Mouse (Mus musculus) v-Abl transformed pro-B cells (cell line): ENCODE results near the gene Lsm14a.

Experiments
- in situ Hi-C, 2 experiments: fragments of 400-800 bp; cut with MboI; formaldehyde crosslinking; loops; one replicate each; pipeline ENCODE4 v1.15.1; 2025; ENCODE audit not compliant: unreplicated experiment in 2 of 2

Lsm14a gene

GRCm38 (mm10) chr7:34323351-34323750 lies 69.8 kb downstream of the Lsm14a start:
- in situ Hi-C loops, result no loop called here

DNA sequence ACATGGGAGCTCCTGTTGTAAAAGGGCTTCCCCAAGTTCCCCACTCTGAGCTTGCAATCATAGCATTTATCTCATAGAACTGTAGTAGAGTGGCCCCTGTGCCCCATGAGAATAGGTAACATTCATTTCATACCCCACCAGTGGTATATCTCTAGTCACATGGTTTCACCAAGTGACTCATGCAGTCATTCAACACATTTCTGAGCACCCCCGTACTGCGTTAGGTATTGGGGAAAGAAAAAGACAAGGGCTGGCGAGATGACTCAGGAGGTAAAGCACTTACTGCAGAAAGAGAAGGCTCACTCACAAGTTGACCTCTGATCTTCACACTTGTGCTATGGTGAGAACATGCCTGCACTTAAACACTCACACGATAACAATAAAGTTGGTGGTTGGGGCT lies 71.2 kb downstream of the Lsm14a start:
- in situ Hi-C loops, result no loop called here

GRCm38 (mm10) chr7:34321119-34321518 lies 72.0 kb downstream of the Lsm14a start:
- in situ Hi-C loops, result no loop called here

GRCm38 (mm10) chr7:34319957-34320356 lies 73.2 kb downstream of the Lsm14a start:
- in situ Hi-C loops, result no loop called here

DNA sequence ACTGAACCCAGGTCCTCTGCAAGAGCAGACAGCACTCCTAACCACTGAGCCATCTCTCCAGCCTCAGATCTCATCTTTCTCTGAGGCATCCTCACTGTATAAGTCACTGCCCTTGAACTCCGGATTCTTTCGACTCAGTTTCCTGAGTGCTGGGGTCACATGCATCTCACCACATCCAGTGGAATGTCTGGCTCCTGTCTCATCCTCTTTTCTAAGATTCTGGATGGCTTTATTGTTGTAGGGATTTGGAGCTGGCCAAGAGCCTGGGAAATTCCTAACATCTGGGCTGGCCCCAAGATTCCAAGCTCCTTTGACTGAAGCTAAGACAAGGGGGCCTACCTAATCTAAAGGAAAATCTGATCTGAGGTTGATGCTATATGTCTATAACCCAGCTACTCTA lies 74.0 kb downstream of the Lsm14a start:
- in situ Hi-C loops, result no loop called here

- in situ Hi-C loops, result no loop called here
Observed at GRCm38 (mm10) chr7:34317901-34318476, 75.1 kb downstream of the Lsm14a start.

GRCm38 (mm10) chr7:34313443-34313875 lies 79.7 kb downstream of the Lsm14a start, which contains the start of gene 4931406P16Rik:
4931406P16Rik (minus strand) TSS chr7:34313551.
- in situ Hi-C loops, result no loop called here

GRCm38 (mm10) chr7:34312786-34313442 lies 80.2 kb downstream of the Lsm14a start:
- in situ Hi-C loops, result no loop called here

DNA sequence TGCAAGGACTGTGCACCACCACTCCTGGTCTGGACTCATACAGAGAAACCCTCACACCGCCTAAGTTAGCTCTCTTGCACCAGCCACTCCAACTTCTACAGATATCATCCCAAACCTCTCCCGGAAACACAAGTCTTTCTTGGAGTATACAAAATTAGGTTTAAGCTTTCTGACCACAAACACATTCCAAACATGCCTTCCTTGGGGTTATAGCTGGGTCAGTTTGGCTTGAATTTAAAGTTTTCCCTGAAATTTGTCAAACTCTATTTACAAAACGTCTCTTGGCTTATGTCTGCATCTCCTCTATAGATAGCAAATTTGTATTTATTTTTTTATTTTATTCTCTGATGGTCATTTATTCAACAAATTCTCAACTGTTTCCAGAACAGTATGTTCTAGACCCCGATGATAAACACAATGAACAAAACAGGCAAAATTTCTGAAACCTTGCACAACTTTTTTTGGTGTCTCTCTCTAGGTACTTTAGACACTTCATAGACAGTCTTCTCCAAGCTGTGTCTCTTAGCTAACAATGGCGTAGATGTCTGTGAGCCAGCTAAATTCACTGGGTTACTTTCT lies 83.8 kb downstream of the Lsm14a start:
- in situ Hi-C loops, result loop anchor here in 1 of 2 experiments (5.0 kb wide), 1 partner anchor 57 kb away; the partner anchor contains the start of gene Gm6096

DNA sequence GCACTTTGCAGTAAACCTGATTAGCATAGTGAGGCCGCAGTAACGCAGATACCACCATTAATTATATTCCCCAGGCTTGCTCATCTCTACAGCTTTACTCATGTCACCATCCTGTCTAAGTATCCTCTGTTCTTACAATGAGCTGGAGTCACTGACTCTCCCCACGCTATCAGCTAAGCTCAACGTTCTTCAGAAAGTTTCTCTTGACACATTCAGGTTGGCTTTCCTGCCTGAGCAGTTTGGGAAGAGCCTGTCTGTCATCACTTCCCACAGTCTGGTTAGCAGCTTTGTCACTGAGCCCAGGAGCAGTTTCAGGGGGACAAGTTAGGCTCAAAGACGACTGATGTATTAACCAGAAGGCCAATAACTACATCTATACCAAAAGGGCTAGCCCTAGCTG lies 84.5 kb downstream of the Lsm14a start:
- in situ Hi-C loops, result loop anchor here in 1 of 2 experiments (5.0 kb wide), 1 partner anchor 56 kb away; the partner anchor contains the start of gene Gm6096

DNA sequence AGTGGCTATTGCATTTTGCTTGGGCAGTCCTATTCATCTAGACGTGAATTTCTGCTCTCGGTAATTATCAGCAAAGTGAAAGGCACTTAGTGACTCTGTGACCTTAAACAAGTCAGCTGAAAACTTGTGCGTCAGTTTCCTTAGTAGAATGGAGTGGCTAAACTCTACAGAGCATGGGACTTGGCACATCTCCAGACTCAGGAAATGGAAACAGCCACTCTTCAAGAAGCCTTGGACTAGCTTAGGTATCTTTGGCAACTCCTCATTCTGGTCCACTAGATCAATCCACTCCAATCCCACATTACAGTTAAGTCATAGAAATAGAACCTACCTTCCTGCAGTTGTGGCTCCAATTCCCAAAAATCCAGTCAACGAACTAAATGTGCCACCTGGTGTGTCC lies 87.7 kb downstream of the Lsm14a start:
- in situ Hi-C loops, result loop anchor here in 1 of 2 experiments (5.0 kb wide), 1 partner anchor 53 kb away; the partner anchor contains the start of gene Gm6096

DNA sequence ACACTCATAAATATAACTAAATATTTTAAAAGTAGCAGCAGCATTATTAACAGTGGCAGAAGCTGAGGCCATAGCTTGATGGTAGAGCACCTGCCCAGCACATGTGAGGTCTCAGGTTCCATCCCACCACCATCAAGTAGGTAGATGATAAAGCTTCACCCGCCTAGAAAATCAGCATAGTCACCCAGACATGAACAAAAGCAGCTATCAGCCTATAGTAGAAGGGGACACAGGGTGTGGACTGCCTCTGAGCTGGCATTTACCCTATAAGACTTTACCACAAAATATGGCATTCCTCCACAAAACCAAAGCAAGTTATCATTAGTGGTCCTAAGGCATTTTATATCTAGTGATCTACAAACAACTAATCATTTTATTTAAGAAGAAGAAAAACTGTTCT lies 90.5 kb downstream of the Lsm14a start:
- in situ Hi-C loops, result no loop called here

- in situ Hi-C loops, result no loop called here
Observed at GRCm38 (mm10) chr7:34301952-34302351, 91.2 kb downstream of the Lsm14a start.

GRCm38 (mm10) chr7:34298818-34299217 lies 94.3 kb downstream of the Lsm14a start:
- in situ Hi-C loops, result no loop called here

GRCm38 (mm10) chr7:34296124-34296523 lies 97.0 kb downstream of the Lsm14a start:
- in situ Hi-C loops, result no loop called here
